Mouse (Mus musculus): ENCODE measurements around the gene Adgrl3. TPM values are rescaled to one million over a fixed set of nuclear protein-coding genes. Genes with fewer than 3 reads are reported as not detected.

Adgrl3 gene
- total and polyA plus RNA-seq, 3 experiments, result not detected

DNA sequence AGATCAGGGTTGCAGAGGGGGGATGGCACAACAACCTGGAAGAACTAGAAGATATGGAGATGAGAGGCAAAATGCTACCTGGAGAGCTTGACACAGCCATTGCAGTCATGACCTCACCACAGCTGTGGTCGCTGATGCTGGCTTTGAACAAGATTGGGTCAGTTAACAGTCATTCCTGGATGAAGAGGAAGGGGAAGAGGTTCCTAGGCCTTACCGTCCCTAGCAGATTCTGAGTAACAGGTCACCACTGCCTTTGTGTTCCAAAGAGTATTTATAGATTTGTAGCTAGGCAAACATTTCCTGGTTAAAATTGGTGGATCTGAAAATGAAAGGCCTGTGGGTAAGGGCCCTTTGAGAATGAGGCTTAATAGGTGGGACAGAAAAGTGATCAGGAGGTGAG lies 618.5 kb downstream of the Adgrl3 start:
- no peaks in the 10 kb centered on the region for H3K4me1 ChIP-seq (ENCODE audit: control insufficient read depth in 1 of 2, insufficient read depth in 2 of 2, low read length in 2 of 2)

GRCm38 (mm10) chr5:81640118-81640517 lies 620.2 kb downstream of the Adgrl3 start:
- Histone ChIP-seq H3K27me3 (ENCODE audit: control insufficient read depth in 1 of 2, insufficient read depth in 2 of 2, low read length in 2 of 2) (no peaks in the 10 kb centered on the region), H3K9ac (ENCODE audit: control insufficient read depth, low read depth, low read length, poor library complexity, severe bottlenecking) (no peak overlapping the region), H3K4me3 (ENCODE audit: control insufficient read depth in 1 of 2, insufficient read depth in 1 of 2, low read depth in 2 of 2, low read length in 2 of 2) (no peak overlapping the region), H3K36me3 (ENCODE audit: control insufficient read depth in 1 of 2, insufficient read depth in 2 of 2, low read length in 2 of 2) (no peaks in the 10 kb centered on the region), H3K27ac (ENCODE audit: control insufficient read depth, low read depth, low read length) (no peak overlapping the region), H3K4me1 (ENCODE audit: control insufficient read depth in 1 of 2, insufficient read depth in 2 of 2, low read length in 2 of 2) (no peaks in the 10 kb centered on the region), H3K79me2 (ENCODE audit: control insufficient read depth, insufficient read depth, low read length, poor library complexity) (no peaks in the 10 kb centered on the region), H3K9me3 (replicated peaks; ENCODE audit: insufficient read depth, low read length) (no peaks in the 10 kb centered on the region)
- DNase-seq (ENCODE audit: low read depth, low spot score), result no peak
- no peak for TF ChIP-seq ZKSCAN1 (IDR thresholded peaks at IDR 0.05; ENCODE audit: low read depth, low read length)
- no peak for TF ChIP-seq KAT2A (conservative IDR thresholded peaks at IDR 0.05; ENCODE audit: low read depth, low read length)
- no peak for TF ChIP-seq ETS1 (IDR thresholded peaks at IDR 0.05; ENCODE audit: low read depth, low read length)
- no peak for TF ChIP-seq TBP (IDR thresholded peaks at IDR 0.05; ENCODE audit: low read depth, low read length)
- no peak for TF ChIP-seq CTCF (IDR thresholded peaks at IDR 0.05 in 2 of 3, conservative IDR thresholded peaks at IDR 0.05 in 1 of 3; ENCODE audit: control insufficient read depth in 1 of 3, insufficient read depth in 1 of 3, low read depth in 2 of 3, low read length in 3 of 3, poor library complexity in 1 of 3, severe bottlenecking in 1 of 3)
- TF ChIP-seq ZMIZ1 (IDR thresholded peaks at IDR 0.05; ENCODE audit: low read depth, low read length), result no peak
- TF ChIP-seq E2F4 (IDR thresholded peaks at IDR 0.05; ENCODE audit: borderline replicate concordance, low read depth, low read length), result no peak
- no peak for TF ChIP-seq MAZ (IDR thresholded peaks at IDR 0.05; ENCODE audit: low read depth, low read length)
- no peak for TF ChIP-seq ELF1 (IDR thresholded peaks at IDR 0.05; ENCODE audit: low read depth, low read length)
- no peak for TF ChIP-seq POLR2A (IDR thresholded peaks at IDR 0.05; ENCODE audit: control insufficient read depth in 1 of 2, insufficient read depth in 1 of 2, low read depth in 1 of 2, low read length in 2 of 2, poor library complexity in 1 of 2)
- TF ChIP-seq CHD2 (IDR thresholded peaks at IDR 0.05; ENCODE audit: low read length), result no peak
- no peak for TF ChIP-seq MXI1 (IDR thresholded peaks at IDR 0.05; ENCODE audit: low read depth, low read length)
- no peak for TF ChIP-seq JUND (IDR thresholded peaks at IDR 0.05; ENCODE audit: low read depth, low read length)
- no peak for TF ChIP-seq HCFC1 (IDR thresholded peaks at IDR 0.05; ENCODE audit: low read depth, low read length)

More for the DNA sequence above, 618.5 kb downstream of the Adgrl3 start:
- no peaks in the 10 kb centered on the region for H3K36me3 ChIP-seq (ENCODE audit: control insufficient read depth in 1 of 2, insufficient read depth in 2 of 2, low read length in 2 of 2)
- no peak for DNase-seq (ENCODE audit: low read depth, low spot score)
- H3K9ac ChIP-seq (ENCODE audit: control insufficient read depth, low read depth, low read length, poor library complexity, severe bottlenecking), result no peak overlapping the region
- no peaks in the 10 kb centered on the region for H3K27me3 ChIP-seq (ENCODE audit: control insufficient read depth in 1 of 2, insufficient read depth in 2 of 2, low read length in 2 of 2)
- no peak overlapping the region for H3K4me3 ChIP-seq (ENCODE audit: control insufficient read depth in 1 of 2, insufficient read depth in 1 of 2, low read depth in 2 of 2, low read length in 2 of 2)
- TF ChIP-seq MEF2A (IDR thresholded peaks at IDR 0.05; ENCODE audit: extremely low read depth, insufficient replicate concordance, low read depth, low read length, poor library complexity, severe bottlenecking) (no peak), E2F4 (IDR thresholded peaks at IDR 0.05; ENCODE audit: borderline replicate concordance, low read depth, low read length) (no peak), USF1 (IDR thresholded peaks at IDR 0.05; ENCODE audit: low read depth, low read length) (no peak), CHD2 (IDR thresholded peaks at IDR 0.05; ENCODE audit: low read length) (no peak), MAX (IDR thresholded peaks at IDR 0.05; ENCODE audit: low read length) (no peak), ZKSCAN1 (IDR thresholded peaks at IDR 0.05; ENCODE audit: low read depth, low read length) (no peak), MYB (IDR thresholded peaks at IDR 0.05; ENCODE audit: low read depth, low read length) (no peak)
- no peaks in the 10 kb centered on the region for H3K9me3 ChIP-seq (replicated peaks; ENCODE audit: insufficient read depth, low read length)
- H3K27ac ChIP-seq (ENCODE audit: control insufficient read depth, low read depth, low read length), result no peak overlapping the region
- H3K79me2 ChIP-seq (ENCODE audit: control insufficient read depth, insufficient read depth, low read length, poor library complexity), result no peaks in the 10 kb centered on the region
